In the genomic region with DNA sequence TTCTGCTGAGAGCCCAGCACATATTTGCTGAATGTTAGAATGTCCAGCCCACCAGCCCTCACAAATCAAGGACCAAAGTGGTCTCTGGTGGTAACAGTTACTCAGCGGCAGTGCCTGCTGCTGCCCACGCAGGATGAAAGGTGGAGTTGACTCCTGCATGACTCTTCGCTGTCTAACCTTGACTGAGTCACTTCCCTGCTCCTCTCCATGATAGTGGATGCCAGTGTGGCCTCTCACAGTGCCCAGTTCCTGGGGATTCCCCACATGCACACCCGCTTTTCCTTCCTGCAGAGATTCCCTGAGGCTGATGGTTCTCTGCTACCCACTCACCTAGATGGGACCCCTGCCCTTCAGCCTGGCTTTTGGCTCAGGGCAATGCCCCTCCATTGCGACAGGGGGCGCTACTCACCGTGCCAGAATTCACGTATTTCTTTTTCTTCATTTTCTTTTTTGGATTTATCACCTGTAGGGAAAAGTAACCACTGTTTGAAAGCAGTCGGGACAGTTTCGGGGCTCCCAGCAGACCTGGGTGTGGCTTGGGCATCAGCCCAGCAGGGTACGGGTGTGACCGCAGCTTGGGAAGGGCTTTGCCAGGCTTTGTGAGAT, we compare ENCODE assay signal across 12 mouse cellular contexts. TPM values are rescaled to one million over a fixed set of nuclear protein-coding genes. Genes with fewer than 3 reads are reported as not detected.
DNase-seq lines count a peak whose midpoint lies in the region; ATAC-seq and TF ChIP-seq lines count a peak whose summit lies in the region.
"Had no signal": no experiment of that assay in that cellular context is flagged by ENCODE, and none has a peak within 500 bp of the region (broad histone marks: within the 10 kb centered on the region; RNA-seq: fewer than 3 reads in every experiment).

No protein-coding gene starts in this region.

- whole genome bisulfite sequencing in liver, adult 2 months: 79% methylated on average over 12 of the region's 12 CpGs

- ATAC-seq in CD4-positive, CD25-positive, alpha-beta regulatory T cell, adult 4 months: no peak

- H3K27me3 ChIP-seq in liver, adult 2 months (ENCODE audit: control insufficient read depth, insufficient read depth, low read length): no peaks in the 10 kb centered on the region

- no peak overlapping the region for H3K27ac ChIP-seq in liver, adult 2 months (replicated peaks; ENCODE audit: insufficient read depth, low read depth, low read length)

- H3K36me3 ChIP-seq in liver, adult 2 months (ENCODE audit: control insufficient read depth, insufficient read depth, low read length): no peaks in the 10 kb centered on the region
- H3K36me3 ChIP-seq: heart, embryonic 12.5 days had no signal

- peak; percentile 37 for DNase-seq in CD4-positive, CD25-positive, alpha-beta regulatory T cell, adult 2 months (ENCODE audit: low read depth, low spot score)
- no peak for DNase-seq in liver, adult 2 months (ENCODE audit: extremely low read depth, low read depth, low spot score)
- DNase-seq in liver: no peak
- peak; percentile 53 to 56 for DNase-seq in B cell, adult 2 months
- peak; percentile 57 to 59 for DNase-seq in adrenal gland, postnatal 36 days
- no peak for DNase-seq in right cerebral cortex, postnatal 25 days
- DNase-seq in lung, postnatal 4 days: no peak
- DNase-seq: cerebellum, adult 11-12 months; left cerebral cortex, postnatal 4 days; thymus, adult 18-20 months had no signal

- H3K4me1 ChIP-seq in liver, adult 2 months (ENCODE audit: control insufficient read depth, insufficient read depth, low read length): no peaks in the 10 kb centered on the region

- TF ChIP-seq POLR2A in liver, adult 2 months (IDR thresholded peaks at IDR 0.05; ENCODE audit: extremely low read depth, insufficient read depth, low read length): no peak

- no peak overlapping the region for H3K4me3 ChIP-seq in liver, adult 2 months (ENCODE audit: insufficient read depth, low read depth, low read length)
- H3K4me3 ChIP-seq: heart, embryonic 12.5 days had no signal

- TF ChIP-seq CTCF in liver, adult 2 months (IDR thresholded peaks at IDR 0.05; ENCODE audit: low read depth, low read length): peak; percentile 59

- no peak overlapping the region for H3K9ac ChIP-seq in liver, adult 2 months (ENCODE audit: low read depth, low read length)
- H3K9ac ChIP-seq: heart, embryonic 12.5 days had no signal

- no peaks in the 10 kb centered on the region for H3K79me2 ChIP-seq in liver, adult 2 months (ENCODE audit: control insufficient read depth, insufficient read depth, low read length)

RNA-seq across cellular contexts. Expression of gene Rab44, which starts 55.2 kb away (rescaled TPM):
- not detected for polyA plus RNA-seq in CD4-positive, CD25-positive, alpha-beta regulatory T cell, adult 4 months (2017; shearing (Covaris generic))
- total RNA-seq in liver, adult 2 months (2014; rRNA removed): 0.07 TPM in 1 of 2 replicates, not detected in the other
- 0.15 TPM in 1 of 2 replicates, not detected in the other for polyA plus RNA-seq in liver, adult 2 months (2012; rRNA removed)
- total RNA-seq in adrenal gland, postnatal 36 days (2021): under 1 TPM; 0.20 to 0.50 TPM

Comparison
In these comparisons a context has a peak if more than half of its experiments do, and no peak if none do; other contexts are left out.
1. DNase-seq: peak in CD4-positive, CD25-positive, alpha-beta regulatory T cell, adult 2 months (single experiment), B cell, adult 2 months (2 of 2) and adrenal gland, postnatal 36 days (2 of 2); none in liver, adult 2 months (single experiment), liver (single experiment), right cerebral cortex, postnatal 25 days (single experiment) and lung, postnatal 4 days (0 of 2).